Mouse (Mus musculus) erythroblast, embryonic 14.5 days (primary cell): Measurements from ENCODE around the gene AC170998.1.
"Not testable (repeated sequence)": the region's sequence is repeated elsewhere in the genome, so short reads cannot be mapped to it uniquely, and the experiment has no call there.

Experiments used
- GATA1 ChIP-seq: IDR thresholded peaks from 2 replicates; pipeline ENCODE4 v1.6.1; 2012; ENCODE audit warnings: low read length, inconsistent platforms, mixed read lengths
- TAL1 ChIP-seq: IDR thresholded peaks from 3 replicates; pipeline ENCODE4 v1.6.1; 2012; ENCODE audit warnings: low read length, inconsistent platforms, mixed read lengths

GRCm38 (mm10) chr17:28727511-28727910 lies 1.6 kb downstream of the AC170998.1 start:
- TF ChIP-seq GATA1, TAL1: not testable (repeated sequence)
